Mouse (Mus musculus): Measurements from ENCODE around the gene Akap6.

The Akap6 gene

GRCm38 (mm10) chr12:52769561-52769960, 70.4 kb downstream of the Akap6 start:
- ChIA-PET POLR2A (no interaction called here), CTCF (interaction anchor here in 1 of 4 experiments (0.5 kb wide), 1 partner anchor 705 kb away, joined by 3 read pairs; no protein-coding TSS in a partner anchor)

- CTCF ChIA-PET: no interaction called here
- POLR2A ChIA-PET: no interaction called here
Measured at GRCm38 (mm10) chr12:52771931-52772330, 72.7 kb downstream of the Akap6 start.

- CTCF ChIA-PET: no interaction called here
- POLR2A ChIA-PET: no interaction called here
Measured at GRCm38 (mm10) chr12:52772494-52773280, 73.5 kb downstream of the Akap6 start.

GRCm38 (mm10) chr12:52773847-52774246, 74.7 kb downstream of the Akap6 start:
- ChIA-PET POLR2A (interaction anchor here in 2 of 4 experiments (0.6 to 1.5 kb wide), 5 partner anchors 9 to 271 kb away, joined by 3 read pairs; no protein-coding TSS in a partner anchor), CTCF (interaction anchor here in 1 of 4 experiments (0.6 kb wide), 1 partner anchor 61 kb away, joined by 3 read pairs; no protein-coding TSS in a partner anchor)

GRCm38 (mm10) chr12:52774382-52774781, 75.2 kb downstream of the Akap6 start:
- ChIA-PET CTCF (interaction anchor here in 1 of 4 experiments (0.6 kb wide), 1 partner anchor 61 kb away, joined by 3 read pairs; no protein-coding TSS in a partner anchor), POLR2A (interaction anchor here in 2 of 4 experiments (0.6 to 1.5 kb wide), 6 partner anchors 9 to 1211 kb away, joined by 3 to 6 read pairs (median 3); no protein-coding TSS in a partner anchor)

GRCm38 (mm10) chr12:52780216-52780615, 81.0 kb downstream of the Akap6 start:
- ChIA-PET POLR2A (no interaction called here), CTCF (no interaction called here)

GRCm38 (mm10) chr12:52781066-52781465, 81.9 kb downstream of the Akap6 start:
- ChIA-PET CTCF (no interaction called here), POLR2A (interaction anchor here in 1 of 4 experiments (0.8 kb wide), 1 partner anchor 177 kb away, joined by 3 read pairs; no protein-coding TSS in a partner anchor)

- ChIA-PET CTCF (interaction anchor here in 1 of 4 experiments (0.8 kb wide), 1 partner anchor 16 kb away, joined by 3 read pairs; no protein-coding TSS in a partner anchor), POLR2A (interaction anchor here in 2 of 4 experiments (0.7 to 1.1 kb wide), 2 partner anchors 9 kb away, joined by 3 read pairs; no protein-coding TSS in a partner anchor)
Measured at GRCm38 (mm10) chr12:52782902-52783441, 83.8 kb downstream of the Akap6 start.

GRCm38 (mm10) chr12:52785217-52785616, 86.0 kb downstream of the Akap6 start:
- ChIA-PET CTCF (no interaction called here), POLR2A (no interaction called here)

- ChIA-PET CTCF (no interaction called here), POLR2A (interaction anchor here in 1 of 4 experiments (0.5 to 0.6 kb wide), 3 partner anchors 152 to 692 kb away, joined by 3 read pairs; no protein-coding TSS in a partner anchor)
Measured at GRCm38 (mm10) chr12:52790350-52790768, 91.2 kb downstream of the Akap6 start.

- POLR2A ChIA-PET: interaction anchor here in 1 of 4 experiments (0.6 kb wide), 1 partner anchor 566 kb away, joined by 3 read pairs; no protein-coding TSS in a partner anchor
- CTCF ChIA-PET: no interaction called here
Measured at GRCm38 (mm10) chr12:52794131-52794530, 94.9 kb downstream of the Akap6 start.

GRCm38 (mm10) chr12:52795551-52796470, 96.6 kb downstream of the Akap6 start:
- POLR2A ChIA-PET: no interaction called here
- CTCF ChIA-PET: no interaction called here

- CTCF ChIA-PET: no interaction called here
- POLR2A ChIA-PET: no interaction called here
Measured at GRCm38 (mm10) chr12:52796471-52796795, 97.2 kb downstream of the Akap6 start.

GRCm38 (mm10) chr12:52799717-52800116, 100.5 kb downstream of the Akap6 start:
- ChIA-PET CTCF (interaction anchor here in 2 of 4 experiments (0.5 to 1.1 kb wide), 2 partner anchors 17 to 132 kb away, joined by 3 read pairs; no protein-coding TSS in a partner anchor), POLR2A (no interaction called here)

GRCm38 (mm10) chr12:52806273-52806672, 107.1 kb downstream of the Akap6 start:
- ChIA-PET CTCF (no interaction called here), POLR2A (no interaction called here)

GRCm38 (mm10) chr12:52818588-52818987, 119.4 kb downstream of the Akap6 start:
- ChIA-PET CTCF (interaction anchor here in 1 of 4 experiments (0.6 kb wide), 1 partner anchor 1250 kb away, joined by 3 read pairs; no protein-coding TSS in a partner anchor), POLR2A (interaction anchor here in 1 of 4 experiments (1.3 kb wide), 1 partner anchor 17 kb away, joined by 3 read pairs; no protein-coding TSS in a partner anchor)

GRCm38 (mm10) chr12:52824774-52825173, 125.6 kb downstream of the Akap6 start:
- CTCF ChIA-PET: no interaction called here
- POLR2A ChIA-PET: interaction anchor here in 1 of 4 experiments (1.4 kb wide), 2 partner anchors 10 to 118 kb away, joined by 3 to 5 read pairs; no protein-coding TSS in a partner anchor

GRCm38 (mm10) chr12:52828944-52829736, 130.0 kb downstream of the Akap6 start:
- POLR2A ChIA-PET: interaction anchor here in 1 of 4 experiments (1.8 kb wide), 1 partner anchor 12 kb away, joined by 4 read pairs; no protein-coding TSS in a partner anchor
- CTCF ChIA-PET: interaction anchor here in 1 of 4 experiments (0.7 kb wide), 1 partner anchor 990 kb away, joined by 5 read pairs; no protein-coding TSS in a partner anchor
